Mouse (Mus musculus) frontal cortex, adult 2 months (tissue): ENCODE measurements around the gene Srp14. TPM values are rescaled to one million over a fixed set of nuclear protein-coding genes. Genes with fewer than 3 reads are reported as not detected.

ENCODE experiments used
- DNase-seq, 2 experiments: peaks; one replicate each; pipeline ENCODE4 v3.0.0; 2022; ENCODE audit warnings: low spot score in 1 of 2; ENCODE audit errors: extremely low spot score in 1 of 2
- polyA plus RNA-seq: library from polyadenylated mRNA; depleted of rRNA; stranded (reverse); fragments of >200 nt; gene quantifications from 2 replicates; pipeline ENCODE4 v1.2.3, GENCODE M21; 2012; rRNA removed

Srp14 gene
- 232 and 234 TPM in 2 replicates for polyA plus RNA-seq

DNA sequence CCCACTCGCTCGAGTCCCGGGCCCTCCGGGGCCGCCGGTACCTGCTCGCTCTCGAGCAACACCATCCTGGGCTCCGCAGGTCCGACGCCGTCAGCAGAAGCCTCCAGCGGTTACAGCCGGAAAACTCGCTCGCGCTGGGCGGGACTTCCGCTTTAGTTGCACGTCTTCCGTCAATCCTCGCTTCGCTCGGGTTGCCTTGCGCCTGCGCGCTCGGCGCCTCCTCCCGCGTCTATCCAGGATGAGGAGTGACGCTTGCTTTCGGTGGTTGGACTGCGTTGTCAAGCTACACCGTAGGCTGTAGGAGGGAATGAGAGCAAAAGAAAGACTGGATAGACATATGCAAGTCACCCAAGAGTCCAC is at the start of gene Srp14:
Gene Srp14, minus strand, starts transcription at position 162 of the 360 bp plus-strand sequence.
- DNase-seq = peak; percentile 83 to 95

DNA sequence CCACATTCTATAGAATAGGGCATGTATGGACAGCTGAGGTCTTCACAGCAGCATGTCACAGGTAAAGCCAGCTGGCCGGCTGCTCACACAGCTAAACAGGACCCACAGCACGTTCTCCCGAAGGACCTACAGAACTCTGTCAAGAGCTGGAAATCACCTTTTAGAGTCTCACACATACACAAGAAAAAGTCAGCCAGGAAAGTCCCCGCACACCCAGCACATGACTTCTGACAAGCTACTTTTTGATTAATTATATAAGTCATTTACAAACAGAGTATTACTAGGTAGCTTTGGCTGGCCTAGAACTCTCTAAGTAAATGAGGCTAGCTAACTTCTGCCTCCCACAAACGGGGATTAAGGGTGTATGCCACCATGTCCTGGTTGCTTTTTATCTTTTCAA is 47.0 kb upstream of the Srp14 start:
- DNase-seq = no peak

DNA sequence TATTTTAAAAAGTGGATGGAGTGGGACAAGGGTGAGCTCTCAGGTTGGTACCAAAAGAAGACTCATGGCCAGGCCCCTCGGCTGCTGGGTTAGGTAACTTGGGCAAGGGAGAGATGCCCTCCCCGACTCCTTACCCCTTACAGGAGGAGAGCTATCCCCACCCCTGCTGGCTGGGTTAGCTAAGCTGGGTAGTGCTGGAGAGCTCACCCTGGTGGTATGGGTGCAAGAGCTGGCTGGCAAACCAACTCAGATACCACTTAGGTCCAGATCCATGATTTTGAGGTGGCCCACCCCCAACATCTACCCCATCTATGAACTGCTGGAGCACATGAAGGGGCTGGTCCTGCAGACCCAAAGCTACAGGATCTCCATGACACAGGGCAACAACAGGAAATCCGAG is 45.3 kb upstream of the Srp14 start:
- no peak for DNase-seq

DNA sequence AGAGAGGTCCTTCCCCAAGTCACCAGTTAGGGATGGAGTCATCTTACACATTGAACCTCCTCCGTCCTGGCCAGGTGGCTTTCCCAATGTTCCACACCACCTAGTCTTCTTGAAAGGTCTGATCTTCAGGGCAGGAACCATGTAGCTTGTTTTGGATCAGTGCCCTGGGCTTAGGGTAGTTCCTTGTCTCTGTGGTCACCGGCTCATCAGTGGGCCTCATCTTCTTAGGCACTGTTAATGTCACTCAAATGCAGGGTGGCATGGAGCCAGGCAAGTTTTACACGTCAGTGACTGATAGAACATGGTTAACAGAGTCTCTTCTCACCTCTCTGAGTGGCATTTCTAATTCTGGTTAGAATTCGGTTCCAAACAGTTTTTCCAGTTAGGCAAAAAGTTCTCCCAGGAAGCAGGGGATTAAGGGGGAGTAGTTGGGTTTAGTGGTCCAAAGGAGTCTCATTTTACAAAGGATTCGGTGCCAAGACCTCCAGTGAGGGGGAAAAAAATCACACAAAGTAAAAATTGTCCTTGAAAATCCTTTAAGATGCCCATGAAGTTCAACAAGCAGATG is 43.7 kb upstream of the Srp14 start:
- DNase-seq = no peak

DNA sequence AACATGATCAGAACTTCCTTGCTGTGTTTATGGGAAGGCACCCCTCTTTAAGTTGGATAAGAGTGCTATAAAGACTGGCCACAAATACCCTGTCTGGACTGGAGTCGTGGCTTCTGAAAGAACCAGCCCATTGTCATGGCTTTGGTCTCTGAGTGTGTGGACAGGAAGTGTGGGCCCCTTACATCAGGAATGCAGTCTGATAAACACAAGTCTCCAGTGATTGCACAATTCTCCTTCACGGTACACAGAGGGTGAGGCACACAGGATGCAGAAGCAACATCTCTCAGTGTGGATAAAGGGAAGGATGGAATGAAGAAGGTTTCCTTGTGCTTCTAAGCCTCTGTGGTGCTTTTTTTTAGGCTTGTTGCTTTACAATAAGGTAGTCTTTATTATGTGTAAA is 42.8 kb upstream of the Srp14 start:
- DNase-seq = no peak

DNA sequence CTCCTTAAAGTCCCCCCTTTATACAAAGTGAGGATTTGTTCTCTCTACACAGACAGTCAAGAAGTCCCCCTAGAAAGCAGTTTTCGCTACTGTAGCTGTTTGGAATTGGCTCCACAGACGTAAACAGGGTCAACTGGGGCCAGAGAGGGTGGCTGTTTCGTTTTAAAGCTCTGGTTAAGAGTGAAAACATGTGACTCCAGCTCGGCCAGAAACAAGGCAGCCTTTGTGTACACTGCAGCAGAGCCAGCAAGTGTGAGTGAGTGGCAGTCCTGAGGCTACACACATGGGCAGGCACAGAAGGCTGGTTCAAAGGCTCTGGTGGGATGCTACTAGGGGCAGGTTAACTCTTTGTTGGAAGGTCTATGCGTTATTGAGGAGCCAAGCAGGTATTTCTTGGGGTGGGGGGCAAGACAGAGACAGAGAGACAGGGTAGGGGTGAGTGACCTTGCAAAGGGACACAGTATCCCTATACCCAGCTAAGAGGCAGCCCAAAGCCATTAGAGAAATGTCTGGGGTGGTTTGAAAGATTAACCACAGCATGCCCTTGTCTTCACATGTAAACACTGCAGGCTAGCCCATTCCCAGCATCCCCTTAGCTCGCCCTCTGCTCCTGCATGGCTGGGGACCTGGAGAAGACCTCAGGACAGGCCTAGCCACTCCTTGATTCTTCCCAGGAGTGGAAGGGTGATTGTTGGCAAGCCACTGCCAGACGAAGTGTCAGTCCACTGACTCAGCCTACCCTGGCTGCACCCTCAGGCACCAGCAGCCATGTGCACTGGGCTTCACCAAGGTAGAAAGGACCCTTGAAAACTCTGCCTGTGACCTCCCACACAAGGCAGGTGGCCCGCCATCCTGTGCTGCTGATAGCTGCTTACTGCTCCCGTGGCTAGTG is 40.8 kb upstream of the Srp14 start:
- DNase-seq = peak; percentile 37 to 52

DNA sequence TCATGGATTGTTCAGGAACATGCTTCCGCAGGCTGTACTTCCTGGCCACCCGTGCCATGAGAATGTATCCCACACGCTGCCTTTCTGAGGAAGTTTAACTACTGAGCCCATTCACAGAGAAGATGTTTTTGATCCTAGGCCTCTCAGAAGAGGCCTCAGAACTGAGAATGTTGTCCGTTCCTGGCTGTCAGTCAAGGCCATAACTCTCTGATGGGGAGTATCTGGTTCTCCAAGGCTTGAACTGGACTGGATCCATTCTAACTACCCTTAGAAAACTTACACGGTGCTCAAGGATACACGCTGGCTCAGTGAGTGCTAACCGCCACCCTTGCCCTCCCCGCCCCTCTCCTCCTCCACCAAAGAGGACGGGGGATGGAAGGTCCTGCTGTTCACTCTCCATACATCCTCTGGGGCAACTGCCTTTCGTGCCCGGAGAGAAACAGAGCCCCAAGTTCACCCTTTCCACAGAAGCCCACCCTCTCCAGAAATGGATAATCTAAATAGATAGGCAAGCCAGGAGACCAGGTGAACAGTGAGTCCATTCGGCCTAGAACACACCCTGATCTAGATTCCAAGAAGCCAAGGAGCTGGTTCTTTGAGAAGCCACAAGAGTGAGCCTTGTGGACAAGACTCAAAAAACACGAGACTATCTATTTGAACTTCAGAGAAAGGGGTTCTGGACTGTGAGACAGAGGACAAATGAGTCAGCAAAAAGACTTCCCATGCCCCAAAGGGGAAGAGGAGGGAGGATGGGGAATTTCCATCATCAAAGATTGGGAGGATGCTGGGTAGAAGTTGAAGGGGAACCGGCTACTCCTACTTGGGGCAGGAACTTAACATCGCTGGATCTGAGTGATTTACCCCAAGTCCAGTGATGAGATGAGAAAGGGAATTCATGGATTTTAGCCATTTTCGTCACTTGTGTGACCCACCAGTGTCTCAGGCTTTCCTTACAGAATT is 33.2 kb upstream of the Srp14 start:
- no peak for DNase-seq

DNA sequence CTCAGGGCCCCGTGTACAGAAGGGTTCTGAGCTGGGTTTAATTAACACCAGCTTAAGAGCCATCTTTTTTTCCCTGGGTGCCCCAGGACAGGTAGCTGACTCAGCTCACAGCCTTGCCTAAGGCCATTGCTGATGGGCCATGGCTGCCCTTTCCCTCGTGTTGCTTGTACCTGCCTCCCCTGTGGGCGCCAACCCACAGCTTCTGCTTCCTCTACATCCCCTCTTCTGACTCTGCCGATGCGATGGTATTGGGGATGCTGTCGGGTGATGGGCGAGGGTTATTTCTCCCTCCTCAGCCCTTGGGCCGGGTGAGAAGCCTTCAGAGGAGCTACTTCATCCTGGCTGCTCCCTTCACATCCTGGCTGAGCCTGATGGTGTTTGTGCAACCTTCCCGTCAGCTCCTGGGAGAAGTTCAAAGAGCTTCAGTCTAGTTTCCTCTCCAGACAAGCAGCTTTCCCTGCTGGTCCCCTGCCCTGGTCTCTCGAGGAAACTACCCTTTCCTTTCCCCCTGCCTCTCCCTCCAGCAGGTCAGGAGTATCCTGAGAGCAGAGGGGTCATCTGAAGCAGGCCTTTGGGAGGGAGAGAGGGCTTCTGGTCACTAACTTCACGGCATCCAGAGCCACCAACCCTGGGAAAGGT is 32.4 kb upstream of the Srp14 start:
- no peak for DNase-seq

DNA sequence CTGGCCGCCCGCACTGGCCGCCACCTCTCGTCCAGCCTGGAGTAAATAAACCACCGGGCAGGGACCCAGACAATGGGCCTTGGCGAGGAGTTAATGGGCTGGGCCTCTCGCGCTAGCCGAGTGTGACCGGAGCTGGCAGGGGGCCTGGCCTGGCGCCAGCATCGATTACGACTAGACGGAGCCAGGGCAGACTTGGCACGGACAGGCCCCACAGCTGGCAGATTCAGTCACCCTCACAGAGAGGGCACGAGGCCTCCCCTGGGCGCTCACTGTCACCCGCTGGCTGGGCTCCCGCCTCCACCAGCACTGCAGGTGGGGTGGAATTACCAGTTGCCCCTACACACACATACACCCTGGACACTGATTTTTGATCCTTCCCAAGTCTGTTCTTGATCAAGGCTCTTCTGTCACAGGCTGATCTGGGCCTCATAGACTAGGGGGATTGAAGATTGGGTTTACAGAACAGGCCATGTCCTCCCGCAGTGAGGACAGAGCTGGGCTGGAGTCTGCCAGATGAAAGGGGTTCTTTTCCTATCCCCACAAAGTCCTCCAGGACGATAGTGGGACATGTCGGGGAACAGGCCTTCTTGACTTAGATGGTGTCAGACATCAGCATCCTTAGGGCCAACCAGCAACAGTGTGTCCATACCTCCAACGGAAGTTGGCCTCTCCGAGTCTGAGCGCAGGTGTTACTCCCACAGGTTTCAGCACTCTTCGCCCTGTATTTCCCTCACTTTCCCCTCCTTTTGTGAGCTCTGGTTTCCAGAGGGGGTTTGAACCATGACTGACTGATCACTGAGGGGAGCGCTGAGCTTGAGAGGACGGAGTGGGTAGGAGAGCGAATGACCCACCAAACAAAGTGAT is 31.2 kb upstream of the Srp14 start:
- DNase-seq = peak; percentile 80 to 88

DNA sequence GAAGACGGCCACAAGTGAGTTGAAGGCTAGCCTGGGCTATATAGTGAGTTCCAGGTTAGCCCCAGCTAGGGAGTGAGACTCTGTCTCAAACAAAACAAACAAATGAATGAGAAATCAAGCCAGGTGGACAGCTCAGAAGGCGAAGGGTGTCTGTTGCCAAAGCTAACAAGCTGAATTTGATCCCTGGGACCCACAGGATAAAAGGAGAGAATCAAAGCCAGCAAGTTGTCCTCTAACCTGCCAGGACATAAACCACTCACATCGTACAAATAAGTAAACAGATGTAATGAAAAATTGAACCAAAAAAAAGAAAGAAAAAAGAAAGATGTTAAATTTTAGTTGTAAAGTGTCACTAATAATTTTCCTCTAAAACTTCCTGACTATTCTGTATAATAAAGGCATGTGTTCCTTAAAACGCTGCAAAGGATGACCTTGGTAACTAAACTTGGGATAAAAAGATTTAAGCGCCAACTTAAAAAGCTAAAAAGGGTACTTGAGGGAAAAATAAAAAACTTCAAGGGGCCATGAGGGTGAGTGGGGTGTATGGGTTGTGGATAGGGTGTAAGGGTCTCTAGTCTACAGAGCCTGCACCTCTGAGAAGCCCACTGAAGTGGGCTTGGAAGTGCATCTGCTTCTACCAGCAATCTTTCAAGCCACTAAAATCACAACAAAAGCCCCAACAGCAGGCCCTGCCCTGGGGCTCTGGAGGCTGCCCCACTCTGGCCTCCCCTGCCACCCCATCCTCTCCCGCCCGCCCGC is 30.4 kb upstream of the Srp14 start:
- no peak for DNase-seq

DNA sequence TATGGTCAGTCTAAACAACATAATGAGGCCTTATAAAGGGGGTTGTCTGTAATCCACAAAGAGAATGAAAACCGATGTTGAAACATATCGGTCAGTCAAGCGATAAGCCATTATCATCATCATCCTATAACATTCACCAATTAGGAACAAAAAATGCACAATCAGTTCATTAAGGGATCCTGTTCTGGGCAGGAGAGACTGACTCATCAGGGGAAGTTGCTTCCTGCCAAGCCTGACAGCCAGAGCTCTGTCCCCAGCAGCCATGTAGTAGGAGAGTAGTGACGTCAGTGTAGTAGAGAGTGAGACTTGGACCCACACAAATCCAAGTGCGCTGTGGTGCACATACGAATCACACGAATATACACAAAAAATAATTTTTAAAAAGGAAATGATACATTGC is 27.6 kb upstream of the Srp14 start:
- DNase-seq = no peak

DNA sequence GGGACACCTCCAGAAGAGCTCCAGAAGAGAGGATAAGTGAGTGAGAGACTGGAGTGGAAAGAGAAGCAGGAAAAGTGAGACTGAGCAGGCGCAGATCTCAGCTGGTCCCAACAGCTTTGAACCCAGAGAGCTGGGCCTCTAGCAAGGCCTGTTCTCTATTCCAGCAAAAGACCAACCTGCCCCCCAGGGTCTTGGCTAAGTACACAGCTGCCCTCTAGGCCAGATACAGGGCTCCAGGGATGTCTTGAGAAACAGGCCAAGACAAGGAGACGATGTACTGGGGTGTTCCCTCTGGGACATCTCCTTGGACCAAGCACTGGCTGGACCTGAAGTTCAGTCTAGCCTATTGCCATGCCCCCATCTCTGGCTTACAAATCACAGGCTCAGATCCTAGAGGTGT is 20.7 kb upstream of the Srp14 start:
- no peak for DNase-seq

DNA sequence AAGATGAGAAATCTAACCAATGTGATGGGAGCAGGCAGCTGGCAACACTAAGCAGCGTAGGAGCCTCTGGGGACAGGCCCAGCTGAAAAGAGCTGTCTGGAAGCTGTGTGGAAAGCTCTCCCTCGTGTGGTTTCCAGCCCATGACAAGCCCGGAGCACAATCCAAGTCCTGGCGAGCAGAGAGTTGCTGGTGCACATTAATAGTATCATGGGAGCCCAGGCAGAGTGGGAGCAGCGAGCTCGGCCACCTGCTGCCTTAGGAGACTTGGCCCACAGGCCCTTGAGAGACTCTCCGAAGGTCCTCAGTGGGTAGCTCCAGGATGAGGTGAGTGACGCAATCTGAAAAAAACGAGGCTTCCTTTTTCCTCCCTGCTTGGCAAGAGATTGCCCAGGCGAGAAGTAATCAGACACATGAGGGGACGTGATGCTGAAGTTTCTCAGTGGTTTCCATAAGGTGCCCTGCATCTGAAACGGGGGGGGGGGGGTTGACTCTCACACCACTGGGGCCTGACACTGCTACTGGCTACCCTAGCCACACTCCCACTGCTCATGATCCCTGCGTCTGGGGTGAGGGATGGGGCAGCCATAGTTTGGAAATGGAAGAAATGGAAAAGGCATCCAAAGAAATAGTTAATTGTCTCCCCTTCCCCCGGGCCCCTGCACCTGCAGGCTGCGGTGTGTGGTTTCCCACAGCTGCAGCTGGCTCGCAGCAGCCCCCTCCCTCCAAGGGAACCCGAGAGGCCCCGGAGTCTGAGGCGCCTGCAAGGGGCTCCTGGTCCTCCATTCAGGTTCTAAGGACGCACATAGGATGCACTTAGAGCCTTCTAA is 19.8 kb upstream of the Srp14 start:
- DNase-seq = peak in 1 of 2 experiments; percentile 37

DNA sequence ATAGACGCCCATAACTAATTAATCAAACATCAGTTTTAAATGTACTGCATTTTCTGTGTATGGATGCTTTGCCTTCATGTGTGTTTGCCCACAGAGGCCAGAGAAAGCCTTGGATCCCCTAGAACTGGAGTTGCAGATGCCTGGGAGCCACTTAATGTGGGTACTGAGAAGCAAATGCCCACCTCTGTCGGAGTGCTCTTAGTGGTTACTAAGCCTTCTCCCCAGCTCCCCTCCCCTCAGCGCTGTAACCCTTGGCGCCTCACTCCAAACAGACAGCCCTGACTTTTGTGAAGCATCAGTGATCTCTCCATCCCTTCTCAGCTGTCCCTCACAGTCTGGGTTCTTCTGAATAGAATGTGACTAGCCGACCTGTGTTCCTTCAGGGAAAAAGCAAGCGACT is 19.0 kb upstream of the Srp14 start:
- no peak for DNase-seq

DNA sequence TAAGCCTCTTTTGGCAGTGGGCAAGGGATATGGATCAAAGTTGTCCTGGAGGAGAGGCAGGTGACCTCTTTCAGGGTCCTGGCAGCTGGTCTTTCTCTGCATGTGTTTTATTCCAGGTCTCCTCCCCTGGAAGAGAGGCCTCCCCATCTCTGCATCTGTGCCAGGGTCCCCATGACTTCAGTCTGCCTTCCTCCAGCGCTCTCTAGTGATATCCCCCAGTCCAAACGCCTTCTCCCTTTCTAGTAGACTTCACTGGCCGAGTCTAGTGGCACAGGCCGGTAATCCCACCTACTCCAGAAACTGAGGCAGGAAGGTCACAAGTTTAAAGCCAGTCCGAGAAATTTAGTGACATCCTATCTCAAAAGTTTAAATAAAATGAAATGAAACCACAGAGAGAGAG is 18.4 kb upstream of the Srp14 start:
- DNase-seq = no peak

DNA sequence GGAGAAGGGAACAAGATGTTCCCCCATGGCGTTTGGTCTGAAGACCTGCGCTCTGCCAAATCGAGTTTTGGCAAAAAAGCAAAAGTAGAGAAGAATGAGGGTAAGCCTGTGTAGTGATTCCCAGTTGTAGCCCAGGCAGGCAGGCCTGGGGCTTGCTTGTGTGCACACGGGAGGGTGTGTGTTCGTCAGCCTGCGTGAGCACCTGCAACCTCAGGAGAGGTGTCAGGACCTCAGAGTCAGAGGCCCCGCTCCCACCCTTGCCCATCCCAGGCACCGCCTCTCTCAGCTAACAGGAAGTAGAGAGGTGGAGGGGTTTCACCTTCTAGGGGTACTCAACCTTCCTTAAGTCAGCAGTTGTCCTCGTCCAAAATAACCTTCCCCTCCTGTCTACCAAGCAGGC is 15.5 kb upstream of the Srp14 start:
- no peak for DNase-seq

DNA sequence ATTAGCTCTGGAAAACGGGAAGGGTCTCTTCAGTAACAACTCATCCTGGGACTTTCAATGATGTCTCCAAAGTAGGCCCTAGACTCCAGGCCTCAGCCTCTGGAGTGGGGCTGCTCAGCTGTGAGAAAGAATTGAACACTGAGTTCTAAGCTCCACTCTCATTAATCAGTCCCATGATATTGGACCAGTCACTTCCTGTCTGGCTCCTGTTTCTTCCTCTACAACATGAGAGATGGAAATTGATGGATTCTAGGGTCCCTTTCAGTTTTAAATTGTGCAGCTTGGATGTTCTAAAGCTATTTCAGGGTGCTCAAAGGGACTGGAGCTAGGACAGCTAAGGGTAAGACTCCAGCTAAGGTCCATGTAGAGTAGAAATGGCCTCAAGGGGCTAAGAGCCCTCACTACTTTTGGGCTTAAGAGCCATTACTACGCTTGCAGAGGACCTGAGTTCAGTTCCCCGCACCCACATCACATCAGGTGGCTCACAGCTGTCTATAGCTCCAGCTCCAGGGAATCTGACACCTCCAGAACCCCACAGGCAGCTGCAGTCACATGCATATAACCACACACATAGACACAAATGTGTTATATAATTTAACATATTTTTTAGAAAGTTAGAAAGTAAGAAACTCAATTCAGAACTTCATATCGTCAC is 12.4 kb upstream of the Srp14 start:
- DNase-seq = no peak

DNA sequence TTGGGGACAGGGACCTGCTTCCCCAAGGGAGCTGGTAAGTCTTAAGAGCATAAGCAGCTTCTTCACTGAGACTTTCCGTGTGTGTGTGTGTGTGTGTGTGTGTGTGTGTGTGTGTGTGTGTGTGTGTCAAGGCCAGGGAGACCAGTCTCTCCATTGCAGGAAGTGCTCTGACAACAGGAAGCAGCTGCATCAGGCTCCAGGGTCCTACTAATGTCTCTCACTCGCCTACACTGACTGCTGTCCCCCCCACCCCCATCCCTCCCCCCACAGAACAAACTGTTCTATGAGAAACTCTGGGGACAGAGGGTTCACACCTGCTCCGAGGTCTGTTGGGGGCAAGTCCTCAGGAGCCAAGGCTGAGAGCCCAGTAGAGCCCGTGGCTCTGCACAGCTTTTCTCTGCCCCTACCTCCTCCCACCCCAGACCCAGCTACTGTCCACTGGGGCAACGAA is 11.8 kb upstream of the Srp14 start:
- no peak for DNase-seq
